Mouse (Mus musculus) limb, embryonic 14.5 days (tissue): Measurements from ENCODE around the gene Pank2. TPM values are rescaled to one million over a fixed set of nuclear protein-coding genes. Genes with fewer than 3 reads are reported as not detected.
"Not testable (repeated sequence)": the region's sequence is repeated elsewhere in the genome, so short reads cannot be mapped to it uniquely, and the experiment has no call there.

Experiments used
- ATAC-seq: fragments of 200-750 bp; cut with Nextera tagmentation; 2 replicates; pipeline ENCODE4 v1.8.0; 2017; ENCODE audit warnings: low read depth, moderate number of reproducible peaks, moderate TSS enrichment; ENCODE audit not compliant: low FRiP score
- DNase-seq: peaks from one replicate; pipeline ENCODE4 v3.0.0-alpha.2; 2015; ENCODE audit warnings: low spot score
- H3K27ac ChIP-seq: fragments of 300-500 bp; sonication (generic); replicated peaks from 2 replicates; pipeline ENCODE4 v1.5.1; 2014; ENCODE audit warnings: low read depth, mild to moderate bottlenecking, low read length, moderate library complexity, mixed read lengths
- H3K27me3 ChIP-seq: fragments of 300-500 bp; sonication (generic); 2 replicates; pipeline ENCODE4 v1.6.1; 2014; ENCODE audit warnings: low read length, mixed read lengths; ENCODE audit not compliant: control insufficient read depth, insufficient read depth
- H3K36me3 ChIP-seq: fragments of 300-500 bp; sonication (generic); 2 replicates; pipeline ENCODE4 v1.6.1; 2014; ENCODE audit warnings: mild to moderate bottlenecking, low read length, moderate library complexity, mixed read lengths; ENCODE audit not compliant: control insufficient read depth, insufficient read depth
- H3K4me1 ChIP-seq: fragments of 300-500 bp; sonication (generic); 2 replicates; pipeline ENCODE4 v1.6.1; 2014; ENCODE audit warnings: antibody characterized with exemption, low read length, mixed read lengths; ENCODE audit not compliant: control insufficient read depth, insufficient read depth
- H3K4me2 ChIP-seq: fragments of 300-500 bp; sonication (generic); replicated peaks from 2 replicates; pipeline ENCODE4 v1.6.1; 2014; ENCODE audit warnings: low read depth, mild to moderate bottlenecking, low read length, moderate library complexity; ENCODE audit not compliant: severe bottlenecking
- H3K4me3 ChIP-seq: fragments of 300-500 bp; sonication (generic); replicated peaks from 2 replicates; pipeline ENCODE4 v1.5.1; 2014; ENCODE audit warnings: low read length
- H3K9ac ChIP-seq: fragments of 300-500 bp; sonication (generic); 2 replicates; pipeline ENCODE4 v1.6.1; 2014; ENCODE audit warnings: mild to moderate bottlenecking, low read depth, low read length, moderate library complexity; ENCODE audit not compliant: severe bottlenecking
- H3K9me3 ChIP-seq: fragments of 300-500 bp; sonication (generic); 2 replicates; pipeline ENCODE4 v1.6.1; 2016; ENCODE audit warnings: low read length; ENCODE audit not compliant: control insufficient read depth
- POLR2A ChIP-seq: fragments of 200-500 bp; IDR thresholded peaks from 2 replicates; pipeline ENCODE4 v1.8.0; 2012; ENCODE audit warnings: inconsistent platforms, mild to moderate bottlenecking, moderate library complexity, borderline replicate concordance; ENCODE audit not compliant: insufficient read depth, insufficient read length; ENCODE audit errors: extremely low read depth
- WGBS: fragments of 180-500 bp; shearing (Covaris S2); extraction: QIAGEN DNeasy Blood & Tissue Kit; methylation state at CpG from one replicate; pipeline ENCODE4 v1.1.7; 2014; 5-methylcytosine and 5-hydroxymethylcytosine counted together
- polyA plus RNA-seq, 2 experiments: library from polyadenylated mRNA; depleted of rRNA in 1 of 2; stranded (reverse) in 1 of 2; unstranded in 1 of 2; fragments of >200 nt; fragmentation: Nextera tagmentation in 1 of 2; extraction: Ambion mirVana in 1 of 2; gene quantifications; 2 replicates each; pipeline versions ENCODE4 v1.2.1 to v1.2.3; 2012 to 2014

Pank2 gene
- polyA plus RNA-seq, 2 experiments: 44.6 to 47.2 TPM

GRCm38 (mm10) chr2:131222562-131222961 lies 39.7 kb upstream of the Pank2 start:
- WGBS: 61% methylated on average over 5 of the region's 5 CpGs
- ATAC-seq (no peak), DNase-seq (no peak)
- H3K9me3 ChIP-seq: no peaks in the 10 kb centered on the region
- H3K27ac ChIP-seq: no peak overlapping the region
- H3K4me1 ChIP-seq: no peaks in the 10 kb centered on the region
- no peak overlapping the region for H3K4me2 ChIP-seq
- H3K4me3 ChIP-seq: no peak overlapping the region
- H3K9ac ChIP-seq: no peak overlapping the region
- no peaks in the 10 kb centered on the region for H3K36me3 ChIP-seq
- TF ChIP-seq POLR2A: no peak
- no peaks in the 10 kb centered on the region for H3K27me3 ChIP-seq

- 50% methylated on average over 1 of the region's 1 CpGs for WGBS
- Histone ChIP-seq H3K9ac (no peak overlapping the region), H3K9me3 (no peaks in the 10 kb centered on the region), H3K4me2 (no peak overlapping the region), H3K27ac (no peak overlapping the region), H3K4me3 (no peak overlapping the region), H3K4me1 (no peaks in the 10 kb centered on the region), H3K27me3 (no peaks in the 10 kb centered on the region), H3K36me3 (no peaks in the 10 kb centered on the region)
- DNase-seq (no peak), ATAC-seq (no peak)
- no peak for TF ChIP-seq POLR2A
These were observed 38.7 kb upstream of the Pank2 start for GRCm38 (mm10) chr2:131223569-131223968.

- Histone ChIP-seq H3K4me3 (no peak overlapping the region), H3K9ac (no peak overlapping the region), H3K9me3 (no peaks in the 10 kb centered on the region), H3K4me2 (no peak overlapping the region), H3K27me3 (no peaks in the 10 kb centered on the region), H3K27ac (no peak overlapping the region), H3K36me3 (no peaks in the 10 kb centered on the region), H3K4me1 (no peaks in the 10 kb centered on the region)
- no peak for TF ChIP-seq POLR2A
- WGBS: 86% methylated on average over 6 of the region's 6 CpGs
- DNase-seq (no peak), ATAC-seq (no peak)
These were observed 37.1 kb upstream of the Pank2 start for GRCm38 (mm10) chr2:131225178-131225577.

- H3K9me3 ChIP-seq, ATAC-seq, H3K4me1 ChIP-seq, H3K4me2 ChIP-seq, H3K4me3 ChIP-seq, H3K27me3 ChIP-seq, H3K9ac ChIP-seq, DNase-seq, H3K27ac ChIP-seq, H3K36me3 ChIP-seq: not testable (repeated sequence)
- WGBS: 58% methylated on average over 2 of the region's 2 CpGs
These were observed 35.6 kb upstream of the Pank2 start for GRCm38 (mm10) chr2:131226669-131227068.

GRCm38 (mm10) chr2:131227243-131227642 lies 35.1 kb upstream of the Pank2 start:
- H3K9ac ChIP-seq: no peak overlapping the region
- H3K4me1 ChIP-seq: no peaks in the 10 kb centered on the region
- H3K27me3 ChIP-seq: no peaks in the 10 kb centered on the region
- 90% methylated on average over 3 of the region's 3 CpGs for WGBS
- DNase-seq: no peak
- H3K4me2 ChIP-seq: no peak overlapping the region
- no peaks in the 10 kb centered on the region for H3K36me3 ChIP-seq
- H3K27ac ChIP-seq: no peak overlapping the region
- ATAC-seq: no peak
- no peak for TF ChIP-seq POLR2A
- no peaks in the 10 kb centered on the region for H3K9me3 ChIP-seq
- no peak overlapping the region for H3K4me3 ChIP-seq

- DNase-seq (no peak), ATAC-seq (no peak)
- no peak overlapping the region for H3K4me2 ChIP-seq
- H3K9ac ChIP-seq: no peak overlapping the region
- H3K27me3 ChIP-seq: no peaks in the 10 kb centered on the region
- WGBS: 85% methylated on average over 2 of the region's 2 CpGs
- H3K36me3 ChIP-seq: peaks cover 4% of the 10 kb centered on the region; the same call in 1 of the 2 replicates
- H3K9me3 ChIP-seq: no peaks in the 10 kb centered on the region
- peaks cover 14% of the 10 kb centered on the region for H3K4me1 ChIP-seq
- H3K27ac ChIP-seq: no peak overlapping the region
- TF ChIP-seq POLR2A: no peak
- H3K4me3 ChIP-seq: no peak overlapping the region
These were observed 29.7 kb upstream of the Pank2 start for GRCm38 (mm10) chr2:131232558-131232957.
